Mouse (Mus musculus) embryonic facial prominence, embryonic 10.5 days (tissue): Measurements from ENCODE around the gene Ppp4r4. TPM values are rescaled to one million over a fixed set of nuclear protein-coding genes. Genes with fewer than 3 reads are reported as not detected.
"Not testable (repeated sequence)": the region's sequence is repeated elsewhere in the genome, so short reads cannot be mapped to it uniquely, and the experiment has no call there.

Experiments used
- DNase-seq: peaks from one replicate; pipeline ENCODE4 v3.0.0-alpha.2; 2017; ENCODE audit warnings: low spot score
- H3K27ac ChIP-seq: fragments of 300-500 bp; sonication (generic); replicated peaks from 2 replicates; pipeline ENCODE4 v1.5.1; 2016; ENCODE audit warnings: mild to moderate bottlenecking
- H3K27me3 ChIP-seq: fragments of 300-500 bp; sonication (generic); replicated peaks from 2 replicates; pipeline ENCODE4 v1.6.1; 2016; ENCODE audit warnings: low read depth, mild to moderate bottlenecking; ENCODE audit not compliant: poor library complexity, severe bottlenecking
- H3K36me3 ChIP-seq: fragments of 300-500 bp; sonication (generic); replicated peaks from 2 replicates; pipeline ENCODE4 v1.6.1; 2016; ENCODE audit warnings: mild to moderate bottlenecking, moderate library complexity
- H3K4me1 ChIP-seq: fragments of 300-500 bp; sonication (generic); 2 replicates; pipeline ENCODE4 v1.6.1; 2016
- H3K4me3 ChIP-seq: fragments of 300-500 bp; sonication (generic); 2 replicates; pipeline ENCODE4 v1.5.1; 2016; ENCODE audit warnings: mild to moderate bottlenecking, moderate library complexity
- H3K9me3 ChIP-seq: fragments of 300-500 bp; sonication (generic); 2 replicates; pipeline ENCODE4 v1.6.1; 2016; ENCODE audit warnings: mild to moderate bottlenecking
- WGBS: fragments of 180-500 bp; shearing (Covaris S2); methylation state at CpG from one replicate; pipeline ENCODE4 v1.1.7; 2016; 5-methylcytosine and 5-hydroxymethylcytosine counted together
- polyA plus RNA-seq: library from polyadenylated mRNA; unstranded; fragments of >200 nt; fragmentation: Nextera tagmentation; extraction: Ambion mirVana; gene quantifications from 2 replicates; pipeline ENCODE4 v1.2.1, GENCODE M21; 2016

Ppp4r4 gene
- polyA plus RNA-seq, 1 experiment from 2014 or later, result 1.7 TPM

DNA sequence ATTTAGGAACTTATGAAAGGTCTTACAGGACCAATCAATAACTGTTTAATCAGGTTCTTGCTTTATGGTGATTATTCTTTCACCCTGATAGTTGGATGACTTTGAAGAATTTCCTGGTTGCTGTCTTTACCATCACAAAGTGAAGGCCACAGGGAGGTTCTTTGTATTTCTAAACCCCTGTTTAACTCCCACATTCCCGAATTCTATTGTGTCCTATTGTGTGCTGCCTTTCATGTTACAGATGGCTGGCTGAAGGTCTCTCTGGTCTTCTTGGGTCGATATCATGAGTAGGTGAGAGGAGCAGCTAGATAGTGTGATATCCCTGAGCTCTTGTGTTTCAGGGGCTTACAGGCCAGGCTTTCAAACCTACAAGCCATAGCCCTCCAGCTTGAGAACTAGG lies 15.4 kb downstream of the Ppp4r4 start:
- H3K27ac ChIP-seq, result no peak overlapping the region
- H3K4me3 ChIP-seq, result no peak overlapping the region
- DNase-seq, result no peak
- no peaks in the 10 kb centered on the region for H3K36me3 ChIP-seq
- H3K27me3 ChIP-seq, result no peaks in the 10 kb centered on the region
- 32% methylated on average over 2 of the region's 2 CpGs for WGBS
- no peaks in the 10 kb centered on the region for H3K9me3 ChIP-seq
- H3K4me1 ChIP-seq, result no peaks in the 10 kb centered on the region

DNA sequence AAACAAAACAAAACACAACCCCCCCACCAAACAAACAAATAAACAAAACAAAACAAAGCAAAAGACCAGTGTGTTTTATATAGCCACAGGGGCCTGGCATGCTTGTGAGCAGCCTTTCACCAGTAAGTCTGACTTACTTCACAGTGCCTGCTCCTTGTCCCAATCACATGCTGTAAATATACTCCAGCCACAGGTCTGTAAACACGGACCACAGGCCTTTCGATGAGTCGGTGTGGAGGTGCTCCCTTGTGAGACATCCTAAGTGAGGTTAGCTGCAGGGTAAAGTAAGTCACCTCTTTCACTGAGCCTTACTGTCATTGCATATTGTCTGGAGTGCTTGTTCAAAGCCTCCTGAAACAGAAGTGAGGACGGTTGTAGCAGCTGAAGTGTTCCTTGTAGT lies 16.4 kb downstream of the Ppp4r4 start:
- WGBS, result 76% methylated on average over 4 of the region's 4 CpGs

DNA sequence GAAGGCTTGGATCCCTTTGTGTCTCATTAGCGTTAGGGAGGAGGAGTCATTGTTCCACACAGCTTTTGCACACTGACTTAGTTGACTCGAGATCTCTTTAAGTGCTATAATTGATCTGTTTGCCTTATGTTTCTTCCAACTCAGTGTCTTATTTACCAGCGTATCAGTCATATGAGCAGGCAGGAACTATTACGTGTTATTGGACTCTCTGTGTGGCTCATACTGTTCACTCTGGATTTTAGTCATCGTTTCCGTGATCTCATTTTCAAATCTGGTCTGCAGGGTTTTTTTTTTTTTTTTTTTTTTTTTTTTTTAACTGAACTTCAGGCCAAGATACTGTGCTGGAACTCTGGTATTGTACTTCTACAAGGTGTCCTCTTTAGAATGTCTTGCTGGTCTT lies 18.0 kb downstream of the Ppp4r4 start:
- Histone ChIP-seq H3K27ac (no peak overlapping the region), H3K9me3 (no peaks in the 10 kb centered on the region), H3K36me3 (no peaks in the 10 kb centered on the region), H3K27me3 (no peaks in the 10 kb centered on the region), H3K4me3 (no peak overlapping the region), H3K4me1 (no peaks in the 10 kb centered on the region)
- DNase-seq, result no peak
- WGBS, result 81% methylated on average over 6 of the region's 6 CpGs

More for the DNA sequence above, 16.4 kb downstream of the Ppp4r4 start:
- Histone ChIP-seq H3K27ac (no peak overlapping the region), H3K36me3 (no peaks in the 10 kb centered on the region), H3K27me3 (no peaks in the 10 kb centered on the region), H3K4me3 (no peak overlapping the region), H3K4me1 (no peaks in the 10 kb centered on the region), H3K9me3 (no peaks in the 10 kb centered on the region)
- DNase-seq, result no peak

DNA sequence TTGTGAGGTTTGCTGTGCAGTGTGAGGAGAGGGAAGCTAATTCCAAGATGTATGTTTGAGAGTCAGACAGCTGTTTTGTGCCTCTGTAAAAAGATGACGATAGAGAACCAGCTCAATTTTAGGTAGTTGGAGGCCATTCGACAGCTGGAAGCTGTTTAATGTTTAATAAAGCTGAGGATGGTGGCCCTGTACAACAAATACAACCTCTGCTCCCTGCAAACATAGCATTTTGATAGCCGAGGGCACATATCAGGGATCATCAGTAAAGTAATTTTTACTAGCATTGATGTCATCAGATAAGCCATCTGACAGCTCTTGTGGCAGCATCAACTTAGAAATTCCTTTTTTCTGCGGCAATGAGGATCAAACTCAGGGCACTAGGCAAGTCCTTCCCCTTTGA lies 19.3 kb downstream of the Ppp4r4 start:
- Histone ChIP-seq H3K9me3 (no peaks in the 10 kb centered on the region), H3K27me3 (no peaks in the 10 kb centered on the region), H3K4me1 (no peaks in the 10 kb centered on the region), H3K4me3 (no peak overlapping the region), H3K27ac (no peak overlapping the region), H3K36me3 (no peaks in the 10 kb centered on the region)
- DNase-seq, result no peak
- 78% methylated on average over 4 of the region's 4 CpGs for WGBS

DNA sequence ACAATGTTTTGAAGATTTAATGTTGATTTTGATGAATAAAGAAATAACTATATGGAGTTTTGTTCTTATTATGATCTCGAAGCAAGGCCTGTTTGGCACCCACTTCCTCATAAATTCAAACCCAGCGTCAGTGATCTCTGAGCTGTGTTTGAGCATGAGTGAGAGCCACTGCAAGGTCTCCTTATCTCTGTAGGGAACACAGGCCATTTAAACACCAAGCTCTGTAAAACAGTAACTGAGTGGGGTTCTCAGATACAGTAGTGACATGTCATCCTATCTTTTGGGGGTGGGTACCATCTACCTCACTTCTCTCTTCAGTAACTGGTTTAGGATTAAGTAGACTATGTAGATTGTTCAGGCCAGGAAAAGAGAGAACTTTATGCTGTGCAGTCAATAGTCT lies 20.4 kb downstream of the Ppp4r4 start:
- WGBS, result 90% methylated on average over 2 of the region's 2 CpGs
- Histone ChIP-seq H3K4me1 (no peaks in the 10 kb centered on the region), H3K4me3 (no peak overlapping the region), H3K36me3 (no peaks in the 10 kb centered on the region), H3K27me3 (no peaks in the 10 kb centered on the region), H3K27ac (no peak overlapping the region), H3K9me3 (no peaks in the 10 kb centered on the region)
- no peak for DNase-seq

DNA sequence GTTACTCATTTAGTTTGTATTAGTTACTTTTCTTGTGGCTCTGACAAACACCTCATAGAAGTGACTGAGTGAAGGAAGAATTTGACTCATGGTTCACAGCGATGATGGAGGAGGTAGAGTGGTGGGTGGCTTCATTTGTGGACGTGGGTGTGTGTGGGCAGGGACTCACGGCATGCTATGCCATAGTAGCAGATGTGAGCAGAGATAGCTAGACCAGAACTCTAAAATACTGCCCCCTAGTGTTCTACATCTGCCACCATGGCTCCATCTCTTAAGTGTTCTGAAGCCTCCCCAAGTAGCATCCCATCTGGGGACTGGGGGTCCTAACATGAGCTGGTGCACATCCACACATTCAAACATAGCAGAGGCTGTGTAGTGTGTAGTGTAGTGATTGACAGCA lies 21.4 kb downstream of the Ppp4r4 start:
- DNase-seq, result no peak
- Histone ChIP-seq H3K9me3 (no peaks in the 10 kb centered on the region), H3K27me3 (no peaks in the 10 kb centered on the region), H3K4me1 (no peaks in the 10 kb centered on the region), H3K4me3 (no peak overlapping the region), H3K36me3 (no peaks in the 10 kb centered on the region), H3K27ac (no peak overlapping the region)
- WGBS, result 63% methylated on average over 3 of the region's 3 CpGs

DNA sequence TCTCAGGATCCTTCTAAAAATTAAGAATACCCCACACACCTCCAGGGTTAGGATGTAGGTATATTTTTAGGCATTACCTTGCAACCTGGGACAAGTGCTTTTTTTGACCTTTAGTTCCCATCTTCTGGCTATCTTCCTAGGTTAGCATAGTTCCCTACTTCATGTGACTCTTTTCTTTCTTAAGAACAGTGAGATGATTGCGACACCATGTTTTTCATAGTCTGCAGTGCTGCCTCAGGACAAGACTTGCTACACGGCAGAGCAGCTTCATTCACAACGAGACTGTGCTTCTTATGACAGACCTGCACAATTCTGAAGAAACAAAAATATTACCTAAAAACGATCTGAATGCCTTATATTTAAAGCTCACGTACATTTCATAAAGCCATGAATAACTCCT lies 24.8 kb downstream of the Ppp4r4 start:
- no peaks in the 10 kb centered on the region for H3K27me3 ChIP-seq
- no peak overlapping the region for H3K27ac ChIP-seq
- no peak for DNase-seq
- H3K9me3 ChIP-seq, result no peaks in the 10 kb centered on the region
- no peaks in the 10 kb centered on the region for H3K4me1 ChIP-seq
- no peak overlapping the region for H3K4me3 ChIP-seq
- no peaks in the 10 kb centered on the region for H3K36me3 ChIP-seq
- 90% methylated on average over 5 of the region's 5 CpGs for WGBS

DNA sequence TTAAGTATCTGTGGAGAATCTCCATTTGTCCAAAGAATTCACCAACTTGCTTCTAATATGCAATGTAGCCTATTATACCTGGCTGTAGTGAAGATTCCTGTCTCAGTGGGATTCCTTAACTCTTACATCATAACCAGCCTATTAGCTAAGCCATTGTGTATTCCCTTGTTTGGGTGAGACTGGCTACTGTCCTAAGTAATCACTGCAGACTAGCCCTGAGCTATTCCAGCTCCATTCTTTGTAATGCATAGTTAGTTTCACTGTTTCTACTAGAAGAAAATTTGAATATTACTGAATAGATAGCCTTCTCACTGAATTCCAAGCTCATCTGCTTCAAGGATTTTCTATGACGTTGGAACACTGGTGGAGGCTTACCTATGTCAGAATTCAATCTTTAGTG lies 32.6 kb downstream of the Ppp4r4 start:
- Histone ChIP-seq H3K9me3 (no peaks in the 10 kb centered on the region), H3K4me3 (no peak overlapping the region), H3K27ac (no peak overlapping the region), H3K36me3 (no peaks in the 10 kb centered on the region), H3K27me3 (no peaks in the 10 kb centered on the region), H3K4me1 (no peaks in the 10 kb centered on the region)
- 67% methylated on average over 1 of the region's 1 CpGs for WGBS
- DNase-seq, result no peak

DNA sequence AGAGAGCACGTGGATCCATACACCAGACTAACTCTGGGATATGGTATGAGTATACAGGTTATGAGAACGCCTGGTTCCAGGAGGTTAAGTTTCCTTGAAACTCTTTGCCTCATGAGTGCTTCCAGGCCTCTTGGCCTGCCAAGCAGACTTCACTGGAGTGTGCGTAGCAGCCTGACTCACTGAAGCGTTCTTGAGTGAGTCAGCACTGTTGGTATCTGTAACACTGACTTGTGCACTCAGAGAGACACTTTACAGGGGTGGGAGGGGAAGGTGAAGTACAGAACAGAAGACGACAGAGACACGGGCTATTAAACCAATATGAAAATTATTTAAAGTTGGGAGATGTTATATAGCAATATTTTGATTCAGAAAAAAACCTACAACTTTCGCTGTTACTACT lies 33.1 kb downstream of the Ppp4r4 start:
- Histone ChIP-seq H3K27me3 (no peaks in the 10 kb centered on the region), H3K9me3 (no peaks in the 10 kb centered on the region), H3K27ac (no peak overlapping the region), H3K4me3 (no peak overlapping the region), H3K4me1 (no peaks in the 10 kb centered on the region), H3K36me3 (no peaks in the 10 kb centered on the region)
- no peak for DNase-seq
- WGBS, result 88% methylated on average over 7 of the region's 7 CpGs

DNA sequence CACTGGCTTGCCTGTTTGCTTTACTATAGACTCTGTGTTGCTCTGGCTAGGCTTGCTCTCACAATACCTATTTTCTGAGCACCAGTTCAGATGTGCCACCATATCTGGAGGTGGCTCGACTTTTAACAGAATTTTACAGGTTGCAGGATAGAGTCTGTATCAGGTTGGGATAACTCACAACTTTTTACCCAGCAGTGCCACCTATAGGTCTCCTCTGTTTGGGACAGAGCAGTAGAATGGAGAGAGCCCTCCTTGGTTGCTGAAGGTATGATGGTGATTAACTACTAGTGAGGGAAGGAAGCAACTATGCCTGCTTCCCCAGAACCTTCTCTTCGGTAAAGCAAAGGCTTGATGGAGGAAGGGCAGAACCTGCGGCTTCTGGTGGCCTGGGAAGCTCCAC lies 35.0 kb downstream of the Ppp4r4 start:
- Histone ChIP-seq H3K36me3 (no peaks in the 10 kb centered on the region), H3K27ac (no peak overlapping the region), H3K4me1 (no peaks in the 10 kb centered on the region), H3K4me3 (no peak overlapping the region), H3K9me3 (no peaks in the 10 kb centered on the region), H3K27me3 (no peaks in the 10 kb centered on the region)
- 74% methylated on average over 3 of the region's 3 CpGs for WGBS
- DNase-seq, result no peak

DNA sequence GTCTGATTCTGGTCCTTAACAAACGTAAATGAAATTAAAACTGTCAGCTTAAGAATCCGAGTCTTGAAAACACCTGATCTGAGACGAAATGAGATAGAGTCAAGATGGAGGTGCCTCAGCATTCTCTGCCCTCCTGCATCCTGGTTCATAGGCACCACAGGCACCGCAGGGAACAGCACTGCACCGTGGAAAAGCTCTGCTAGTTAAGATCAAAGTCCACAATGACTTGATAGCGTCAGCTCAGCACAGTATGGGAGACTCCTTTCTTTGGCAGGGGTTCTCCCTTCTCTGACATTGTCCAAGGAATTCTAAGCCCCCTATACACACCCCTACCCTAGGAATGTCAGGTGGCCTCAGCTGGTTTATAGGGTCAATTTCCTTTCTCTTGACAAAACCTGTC lies 37.6 kb downstream of the Ppp4r4 start:
- Histone ChIP-seq H3K27ac (no peak overlapping the region), H3K27me3 (no peaks in the 10 kb centered on the region), H3K36me3 (no peaks in the 10 kb centered on the region), H3K4me1 (no peaks in the 10 kb centered on the region), H3K4me3 (no peak overlapping the region), H3K9me3 (no peaks in the 10 kb centered on the region)
- WGBS, result 58% methylated on average over 6 of the region's 6 CpGs
- no peak for DNase-seq

DNA sequence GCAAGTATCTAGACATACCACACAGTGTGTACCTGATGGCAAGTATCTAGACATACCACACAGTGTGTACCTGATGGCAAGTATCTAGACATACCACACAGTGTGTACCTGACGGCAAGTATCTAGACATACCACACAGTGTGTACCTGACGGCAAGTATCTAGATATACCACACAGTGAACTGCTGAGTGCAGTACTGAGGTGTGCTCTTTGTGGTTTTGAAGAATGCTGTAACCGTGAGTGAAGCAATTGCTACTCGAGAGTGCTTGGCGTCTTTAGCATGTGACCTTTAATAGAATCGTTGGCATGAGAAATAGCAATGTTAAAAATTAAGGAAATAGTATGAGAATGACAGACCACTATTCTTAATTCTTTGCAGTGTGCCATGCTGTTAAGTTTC lies 46.1 kb downstream of the Ppp4r4 start:
- 91% methylated on average over 6 of the region's 6 CpGs for WGBS
- not testable (repeated sequence) for H3K4me3 ChIP-seq, H3K27me3 ChIP-seq, H3K4me1 ChIP-seq, H3K9me3 ChIP-seq, H3K27ac ChIP-seq, H3K36me3 ChIP-seq, DNase-seq

DNA sequence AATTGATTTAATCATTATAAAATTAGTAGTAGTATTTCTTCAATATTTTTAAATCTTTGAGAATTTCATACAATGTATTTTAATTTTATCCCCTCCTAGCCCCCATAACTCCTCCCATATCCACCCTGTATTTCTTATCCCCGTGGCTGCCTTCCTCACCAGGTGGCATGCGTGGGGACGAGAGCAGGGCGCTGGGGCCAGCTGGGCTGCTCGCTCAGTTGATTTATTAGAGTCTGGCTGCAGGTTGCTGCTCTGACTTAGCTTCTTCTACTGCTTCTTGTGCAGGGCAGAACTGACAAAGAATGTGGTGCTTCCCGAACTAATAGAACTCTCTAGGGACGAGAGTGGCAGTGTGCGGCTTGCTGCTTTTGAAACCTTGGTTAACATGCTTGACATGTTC lies 51.7 kb downstream of the Ppp4r4 start:
- no peaks in the 10 kb centered on the region for H3K9me3 ChIP-seq
- H3K27ac ChIP-seq, result no peak overlapping the region
- no peak for DNase-seq
- no peak overlapping the region for H3K4me3 ChIP-seq
- no peaks in the 10 kb centered on the region for H3K27me3 ChIP-seq
- no peaks in the 10 kb centered on the region for H3K36me3 ChIP-seq
- 85% methylated on average over 8 of the region's 8 CpGs for WGBS
- no peaks in the 10 kb centered on the region for H3K4me1 ChIP-seq

DNA sequence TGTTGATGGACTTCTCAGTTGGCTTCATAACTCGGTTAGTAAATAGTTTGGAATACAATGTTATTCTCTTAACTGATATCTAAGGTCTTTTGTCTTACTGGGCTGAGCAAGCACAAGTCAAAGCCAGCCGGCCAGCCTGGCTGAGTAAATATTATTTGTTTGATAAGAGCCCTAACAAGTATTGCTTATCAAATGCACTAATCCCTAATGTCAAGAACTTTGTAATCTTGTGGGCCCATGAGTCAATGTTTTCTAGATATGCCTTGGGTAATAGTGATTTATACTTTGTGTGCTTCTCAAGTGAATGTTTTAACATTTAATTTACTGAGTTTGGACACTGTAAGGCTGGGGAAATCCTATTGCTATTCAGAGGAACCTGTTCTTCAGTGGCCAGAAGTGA lies 66.3 kb downstream of the Ppp4r4 start:
- no peak for DNase-seq
- no peaks in the 10 kb centered on the region for H3K9me3 ChIP-seq
- H3K27me3 ChIP-seq, result no peaks in the 10 kb centered on the region
- H3K4me3 ChIP-seq, result no peak overlapping the region
- H3K36me3 ChIP-seq, result no peaks in the 10 kb centered on the region
- WGBS, result 67% methylated on average over 2 of the region's 2 CpGs
- no peaks in the 10 kb centered on the region for H3K4me1 ChIP-seq
- no peak overlapping the region for H3K27ac ChIP-seq
